Mouse (Mus musculus): ENCODE data around the gene Plk3.

Gene Plk3

DNA sequence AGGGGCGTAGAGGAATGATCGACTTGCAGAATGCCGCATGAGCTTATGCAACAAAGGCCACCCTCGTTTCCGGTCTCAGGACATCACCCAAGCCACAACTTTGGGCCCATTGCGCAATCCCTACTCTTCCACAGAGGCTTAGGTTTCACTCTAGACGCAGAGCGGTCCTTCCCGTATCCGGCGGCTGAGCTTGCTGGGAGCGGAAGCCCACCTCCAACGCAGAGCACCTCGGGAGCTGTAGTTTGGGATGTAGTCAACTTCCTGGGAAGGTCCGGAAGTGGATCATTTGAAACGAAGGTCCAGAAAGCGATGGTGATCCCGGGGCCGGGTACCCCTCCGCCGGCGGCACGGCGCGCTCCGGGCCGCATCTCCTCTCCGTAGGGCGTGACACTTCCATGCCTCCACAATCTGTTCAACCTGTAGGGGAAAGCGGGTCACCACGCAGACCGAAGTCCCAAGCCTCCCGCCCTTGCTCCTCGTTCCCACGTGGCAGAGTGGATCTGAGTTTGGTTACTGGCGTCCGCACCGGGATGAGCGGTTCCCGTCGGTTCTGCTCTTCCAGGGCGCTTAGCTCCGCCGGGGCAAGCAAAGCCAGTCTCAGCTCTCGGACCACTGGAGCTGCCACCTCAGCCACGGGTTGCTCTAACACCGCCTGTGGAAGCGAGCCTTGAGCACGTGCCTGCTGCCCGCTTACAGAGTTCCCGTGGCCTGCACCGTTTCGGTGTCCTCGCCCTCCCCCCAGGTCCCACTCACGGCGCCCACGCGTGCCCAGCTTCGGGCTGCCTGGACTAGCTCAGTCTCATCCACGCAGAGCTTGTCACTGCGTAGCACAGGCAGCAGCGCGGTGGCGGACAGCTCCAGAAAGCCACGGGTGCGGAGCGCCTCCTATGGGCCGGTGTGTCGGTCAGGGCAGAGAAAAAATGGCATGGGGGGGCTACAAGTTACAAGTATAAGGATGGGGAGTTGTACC, 13.0 kb downstream of the Plk3 start:
- peak; percentile 96 for DNase-seq (ENCODE audit: low read depth, low spot score)

DNA sequence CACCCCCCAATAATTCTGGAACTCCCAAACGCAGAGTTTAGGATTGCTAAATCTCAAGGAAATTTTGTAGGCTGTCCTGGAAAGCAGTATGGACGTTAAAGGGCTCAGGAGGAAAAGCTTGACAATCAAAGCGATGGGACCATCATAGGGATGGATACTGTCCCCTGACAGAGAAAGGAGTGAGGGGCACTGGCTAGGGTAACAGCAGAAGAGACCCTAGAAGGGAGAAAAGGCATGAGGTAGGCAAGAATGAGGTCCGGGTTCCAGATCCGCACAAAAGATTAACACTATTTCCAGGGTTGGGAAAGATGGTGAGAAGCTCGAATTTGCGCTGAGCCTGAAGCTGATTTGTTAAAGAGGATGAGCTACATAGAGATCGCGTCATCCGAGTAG, 13.7 kb downstream of the Plk3 start:
- no peak for DNase-seq (ENCODE audit: low read depth, low spot score)

DNA sequence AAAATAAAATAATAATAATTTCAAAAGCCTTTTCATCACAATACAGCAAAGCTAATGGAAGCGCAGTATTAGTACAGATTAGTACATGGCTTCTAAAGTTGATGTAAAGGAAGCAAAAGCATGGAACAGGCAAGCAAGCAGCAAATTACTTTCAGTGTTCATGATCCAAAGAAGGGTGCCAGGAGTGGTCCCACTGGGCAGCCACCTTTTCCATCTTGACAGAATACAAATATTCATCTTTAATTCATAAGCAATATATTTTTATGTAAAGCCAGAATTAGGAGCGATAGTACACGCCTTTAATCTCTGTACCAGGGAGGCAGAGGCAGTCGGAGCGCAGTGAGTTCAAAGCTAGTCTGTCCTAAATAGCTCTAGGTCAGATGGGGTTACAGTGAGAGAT, 14.1 kb downstream of the Plk3 start:
- DNase-seq (ENCODE audit: low read depth, low spot score): no peak

DNA sequence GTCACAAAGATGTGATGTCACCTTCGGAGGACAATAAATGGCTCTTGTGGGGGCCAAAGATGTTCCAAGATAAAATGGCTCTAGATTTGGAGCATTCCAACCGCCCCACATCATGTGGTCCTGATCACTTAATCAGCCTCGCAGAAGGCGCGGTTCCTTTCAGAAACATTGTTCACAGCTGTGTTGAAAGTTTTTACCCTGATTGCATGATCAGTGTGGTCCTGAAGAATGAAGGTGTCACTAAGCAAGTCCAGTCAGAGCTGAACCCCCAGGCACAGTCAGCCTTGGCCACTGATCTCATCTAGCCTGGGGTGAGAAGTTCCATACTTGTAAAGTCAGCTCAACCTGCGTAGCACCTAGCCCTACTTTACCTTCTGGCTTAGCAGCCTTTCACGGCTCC, 15.8 kb downstream of the Plk3 start:
- DNase-seq (ENCODE audit: low read depth, low spot score): no peak

DNA sequence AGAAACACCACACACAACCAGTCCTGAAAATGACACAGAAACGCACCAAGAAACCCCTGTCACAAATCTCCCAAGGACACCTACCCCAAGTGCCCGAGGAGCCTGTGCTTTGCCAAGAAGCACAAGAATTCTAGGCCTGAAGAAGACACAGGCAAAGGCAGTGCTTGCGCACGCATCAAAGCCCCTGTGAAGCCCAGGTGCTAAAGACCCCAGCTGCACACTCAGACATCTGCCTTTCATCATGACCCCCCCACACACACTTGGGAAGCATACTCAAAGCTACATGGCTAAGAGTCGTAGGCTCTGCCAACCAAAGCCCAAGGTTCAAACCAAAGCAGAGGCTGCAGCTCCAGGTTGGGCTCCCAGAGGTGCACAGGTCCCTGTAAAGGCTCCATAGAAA, 18.2 kb downstream of the Plk3 start:
- DNase-seq (ENCODE audit: low read depth, low spot score): no peak

DNA sequence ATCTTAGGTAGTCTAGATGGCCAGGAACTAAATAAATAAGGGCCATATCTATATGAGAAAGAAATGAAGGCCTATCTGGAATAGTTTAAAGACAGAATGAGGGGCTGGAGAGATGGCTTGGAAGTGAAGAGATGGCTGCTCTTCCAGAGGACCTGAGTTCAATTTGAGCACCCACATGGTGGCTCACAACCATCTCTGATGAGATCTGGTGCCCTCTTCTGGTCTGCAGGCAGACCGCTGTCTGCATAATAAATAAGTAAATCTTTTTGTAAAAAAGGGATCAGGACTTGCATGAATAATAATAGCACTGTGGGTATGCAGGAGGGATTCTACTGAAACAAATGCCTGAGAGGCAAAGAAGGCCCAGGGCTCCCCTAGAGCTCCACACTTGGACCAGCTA, 20.5 kb downstream of the Plk3 start:
- DNase-seq (ENCODE audit: low read depth, low spot score): no peak

DNA sequence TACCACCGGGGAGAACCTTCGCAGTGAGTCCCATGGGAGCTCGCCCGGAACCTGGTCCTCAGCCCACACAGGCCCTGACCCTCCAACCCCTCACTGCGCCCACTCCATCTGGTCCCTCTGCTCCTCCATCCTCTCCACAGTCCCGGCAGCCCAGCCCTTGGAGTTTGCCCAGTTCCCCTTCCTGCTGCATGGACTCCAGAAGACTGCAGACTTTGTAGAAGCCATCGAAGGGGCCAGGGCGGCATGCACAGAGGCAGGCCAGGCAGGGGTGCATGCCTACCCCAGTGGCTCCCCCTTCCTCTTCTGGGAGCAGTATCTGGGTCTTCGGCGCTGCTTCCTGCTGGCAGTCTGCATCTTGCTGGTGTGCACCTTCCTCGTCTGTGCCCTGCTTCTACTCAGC, 22.8 kb downstream of the Plk3 start:
- DNase-seq (ENCODE audit: low read depth, low spot score): no peak

DNA sequence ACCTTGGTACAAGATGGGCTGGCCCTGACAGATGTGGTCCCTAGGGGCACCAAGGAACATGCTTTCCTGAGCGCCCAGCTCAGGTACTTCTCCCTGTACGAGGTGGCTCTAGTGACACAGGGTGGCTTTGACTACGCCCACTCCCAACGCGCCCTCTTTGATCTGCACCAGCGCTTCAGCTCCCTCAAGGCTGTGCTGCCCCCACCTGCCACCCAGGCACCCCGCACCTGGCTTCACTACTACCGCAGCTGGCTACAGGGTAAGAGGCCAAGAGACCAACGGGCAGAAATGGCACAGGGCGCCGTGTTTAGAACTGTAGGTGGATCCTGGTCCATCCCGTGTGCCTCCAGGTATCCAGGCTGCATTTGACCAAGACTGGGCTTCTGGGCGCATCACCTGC, 23.5 kb downstream of the Plk3 start:
- no peak for DNase-seq (ENCODE audit: low read depth, low spot score)

DNA sequence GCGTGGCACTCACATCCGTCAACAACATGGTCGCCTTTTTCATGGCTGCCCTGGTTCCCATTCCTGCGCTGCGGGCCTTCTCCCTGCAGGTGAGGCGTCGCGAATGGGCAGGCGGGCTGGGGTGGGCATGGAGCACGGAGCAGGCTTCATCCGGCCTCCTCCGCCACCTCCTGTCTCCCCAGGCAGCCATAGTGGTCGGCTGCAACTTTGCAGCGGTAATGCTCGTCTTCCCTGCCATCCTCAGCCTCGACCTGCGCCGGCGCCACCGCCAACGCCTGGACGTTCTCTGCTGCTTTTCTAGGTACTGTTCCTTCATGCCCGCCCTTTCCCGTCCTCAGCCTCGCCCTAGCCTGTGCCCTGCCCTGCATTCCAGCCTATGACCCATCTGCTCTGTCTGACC, 24.4 kb downstream of the Plk3 start:
- DNase-seq (ENCODE audit: low read depth, low spot score): no peak

DNA sequence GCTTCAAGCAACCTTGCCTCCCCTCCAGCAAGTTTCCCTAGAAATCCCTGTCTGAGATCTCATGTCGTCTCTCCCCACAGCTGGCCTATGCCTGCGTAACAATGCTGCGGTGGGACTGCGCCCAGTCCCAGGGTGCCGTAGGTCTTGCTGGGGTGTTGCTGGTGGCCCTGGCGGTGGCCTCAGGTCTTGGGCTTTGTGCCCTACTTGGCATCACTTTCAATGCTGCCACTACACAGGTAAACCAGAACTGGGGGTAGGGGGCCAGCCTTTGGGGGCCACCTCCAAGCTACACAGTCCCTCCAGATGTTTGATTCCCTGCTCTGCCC, 25.3 kb downstream of the Plk3 start:
- no peak for DNase-seq (ENCODE audit: low read depth, low spot score)

DNA sequence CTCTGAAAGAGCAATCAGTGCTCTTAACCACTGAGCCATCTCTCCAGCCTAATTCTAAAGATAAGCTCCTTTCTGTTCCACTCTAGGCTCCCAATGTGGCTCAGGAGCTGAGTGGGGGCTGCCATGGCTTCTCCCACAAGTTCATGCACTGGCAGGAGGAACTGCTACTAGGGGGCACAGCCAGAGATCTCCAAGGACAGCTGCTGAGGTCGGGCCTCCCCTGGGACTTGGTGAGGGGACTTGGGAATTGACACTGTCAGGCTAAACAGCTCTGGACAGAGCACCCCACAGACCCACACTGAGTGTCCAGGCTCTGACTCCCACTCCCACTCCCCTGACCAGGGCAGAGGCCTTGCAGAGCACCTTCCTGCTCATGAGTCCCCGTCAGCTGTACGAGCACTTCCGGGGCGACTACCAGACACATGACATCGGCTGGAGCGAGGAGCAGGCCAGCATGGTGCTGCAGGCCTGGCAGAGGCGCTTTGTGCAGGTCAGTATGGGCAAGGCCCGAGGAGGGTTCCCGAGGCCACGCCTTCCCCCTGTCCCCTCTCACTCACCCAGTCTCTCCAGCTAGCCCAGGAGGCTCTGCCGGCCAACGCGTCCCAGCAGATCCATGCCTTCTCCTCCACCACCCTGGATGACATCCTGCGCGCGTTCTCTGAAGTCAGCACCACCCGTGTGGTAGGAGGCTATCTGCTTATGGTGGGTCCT, 25.8 kb downstream of the Plk3 start:
- no peak for DNase-seq (ENCODE audit: low read depth, low spot score)

DNA sequence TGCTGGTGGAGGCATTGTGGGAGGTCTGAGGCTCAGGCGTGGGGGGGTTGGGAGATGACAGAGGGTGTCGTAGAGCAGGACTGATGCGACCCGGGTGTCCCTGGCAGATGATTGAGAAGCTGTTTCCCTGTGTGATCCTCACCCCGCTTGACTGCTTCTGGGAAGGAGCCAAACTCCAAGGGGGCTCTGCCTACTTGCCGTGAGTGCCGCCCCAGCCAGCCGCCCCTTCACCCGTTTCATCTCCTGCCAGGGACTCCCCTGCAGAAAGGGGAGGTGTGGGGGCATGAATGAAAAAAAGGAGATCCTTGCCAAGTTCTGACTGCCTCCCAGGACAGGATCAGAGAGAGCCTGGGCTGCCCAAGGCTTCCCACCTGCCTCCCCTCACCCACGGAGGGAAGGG, 28.6 kb downstream of the Plk3 start:
- no peak for DNase-seq (ENCODE audit: low read depth, low spot score)

DNA sequence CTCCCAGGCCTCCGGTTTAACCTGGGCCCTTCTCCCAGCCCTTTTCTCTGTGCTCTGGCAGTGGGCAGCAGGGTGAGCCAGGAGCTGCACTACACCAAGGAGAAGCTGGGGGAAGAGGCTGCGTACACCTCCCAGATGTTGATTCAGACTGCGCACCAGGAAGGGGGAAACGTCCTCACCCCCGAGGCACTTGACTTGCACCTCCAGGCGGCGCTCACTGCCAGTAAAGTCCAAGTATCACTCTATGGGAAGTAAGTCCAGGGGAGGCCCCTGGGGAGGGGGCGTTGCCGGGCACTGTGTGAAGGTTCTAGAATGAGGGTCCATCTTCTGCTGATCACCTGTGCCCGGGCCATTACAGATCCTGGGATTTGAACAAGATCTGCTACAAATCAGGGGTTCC, 29.1 kb downstream of the Plk3 start:
- no peak for DNase-seq (ENCODE audit: low read depth, low spot score)

DNA sequence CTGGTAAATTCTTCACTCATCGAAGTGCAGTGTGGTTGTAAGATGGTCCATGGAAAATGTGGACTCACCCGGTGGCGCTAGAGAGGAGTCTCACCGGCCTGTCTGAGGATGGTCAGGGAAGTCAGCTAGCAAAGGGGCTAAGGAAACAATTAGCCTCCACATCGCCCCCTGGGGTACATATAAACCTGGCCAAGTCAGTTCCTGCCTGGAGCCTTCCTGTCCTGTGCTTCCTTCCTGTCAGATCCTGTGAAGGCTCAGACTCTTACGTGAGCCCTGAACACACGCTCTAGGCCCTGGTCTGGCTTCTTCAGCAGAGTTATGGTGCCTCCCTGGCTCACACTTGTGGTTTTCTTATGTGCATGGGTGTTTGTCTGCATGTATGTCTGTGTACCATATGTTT, 32.5 kb downstream of the Plk3 start:
- peak; percentile 51 for DNase-seq (ENCODE audit: low read depth, low spot score)

DNA sequence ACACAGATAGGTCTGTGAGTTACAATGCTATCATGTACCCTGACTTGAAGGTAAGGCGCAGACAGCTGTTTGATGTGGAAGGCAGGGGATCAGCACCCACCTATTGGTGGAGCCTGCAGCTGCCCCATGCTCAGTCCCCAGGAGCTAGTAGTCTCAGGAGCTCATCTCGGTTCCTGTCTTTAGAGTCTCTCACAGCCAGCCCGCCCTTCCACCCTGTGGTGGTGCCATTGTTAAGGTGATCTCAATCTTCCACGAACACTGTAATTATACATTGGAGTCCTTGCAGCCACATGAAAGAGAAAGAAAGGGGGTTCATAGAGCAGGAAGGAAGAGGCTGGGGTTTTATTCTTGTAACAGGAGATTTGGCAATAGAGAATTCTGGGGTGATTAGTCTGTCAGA, 33.7 kb downstream of the Plk3 start:
- DNase-seq (ENCODE audit: low read depth, low spot score): no peak

DNA sequence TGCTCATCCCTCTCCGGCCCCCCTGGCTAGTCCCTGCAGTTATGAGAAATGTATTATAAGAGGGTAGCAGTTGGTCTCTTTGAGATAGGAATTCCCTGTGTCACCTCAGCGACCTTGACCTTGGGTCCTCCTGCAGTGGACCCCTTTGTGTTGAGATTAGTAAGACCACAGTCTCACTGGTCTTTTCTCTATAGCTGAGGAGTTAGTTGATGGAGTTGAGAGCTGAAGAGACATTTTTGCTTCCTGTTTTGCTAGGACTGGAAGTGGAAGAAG, 35.1 kb downstream of the Plk3 start:
- no peak for DNase-seq (ENCODE audit: low read depth, low spot score)

DNA sequence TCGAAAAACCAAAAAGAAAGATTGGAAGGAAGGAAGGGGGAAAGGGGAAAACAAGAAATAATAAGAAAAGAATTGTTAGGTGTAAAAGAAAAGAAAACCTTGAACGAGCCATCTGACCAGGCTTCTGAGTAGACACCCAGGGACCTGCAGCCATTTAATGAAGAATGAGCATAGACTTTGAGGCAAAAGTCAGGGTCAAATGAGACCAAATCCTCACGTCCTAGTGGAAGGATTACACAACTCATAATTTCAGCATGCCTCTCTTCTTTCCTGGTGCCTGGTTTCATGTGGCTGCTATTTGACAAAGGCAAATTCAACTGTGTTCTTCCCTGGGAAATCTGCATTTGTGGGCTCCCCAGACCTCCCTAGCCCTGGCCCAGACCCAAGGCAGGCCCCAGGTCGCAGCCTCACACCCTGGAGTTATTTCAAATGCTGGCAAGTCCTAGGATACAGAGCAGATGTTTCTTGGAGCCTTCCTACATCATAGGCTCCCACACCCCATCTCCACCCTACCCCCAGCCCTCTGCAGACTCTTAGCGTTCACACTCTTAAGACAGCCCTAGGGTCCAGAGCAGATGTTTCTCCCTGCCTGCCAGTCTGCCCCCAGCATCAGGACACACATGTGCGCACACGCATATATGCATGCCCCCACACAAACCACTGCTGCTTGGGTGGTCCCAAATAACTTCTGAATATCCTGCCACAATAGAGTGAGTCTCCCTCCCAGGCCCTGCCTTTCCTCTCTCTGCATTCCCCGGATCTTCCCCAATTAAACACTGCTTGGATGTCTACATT, 35.6 kb downstream of the Plk3 start:
- DNase-seq (ENCODE audit: low read depth, low spot score): peak; percentile 15

DNA sequence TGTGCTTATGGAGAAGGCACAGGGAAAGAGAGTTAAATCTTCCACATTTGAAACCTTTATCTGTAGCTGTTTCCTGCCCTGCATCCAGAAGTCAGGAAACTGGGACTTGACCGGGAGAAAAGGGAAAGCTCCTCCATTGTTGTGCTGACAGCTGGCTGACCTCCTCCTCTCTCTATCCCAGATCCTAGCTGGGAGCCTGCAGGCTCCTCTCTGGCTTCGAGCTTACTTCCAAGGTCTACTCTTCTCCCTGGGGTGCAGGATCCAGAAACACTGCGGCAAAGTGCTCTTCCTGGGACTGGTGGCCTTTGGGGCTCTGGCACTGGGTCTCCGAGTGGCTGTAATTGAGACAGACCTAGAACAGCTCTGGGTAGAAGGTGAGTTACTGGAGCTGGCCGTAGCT, 37.1 kb downstream of the Plk3 start:
- no peak for DNase-seq (ENCODE audit: low read depth, low spot score)

DNA sequence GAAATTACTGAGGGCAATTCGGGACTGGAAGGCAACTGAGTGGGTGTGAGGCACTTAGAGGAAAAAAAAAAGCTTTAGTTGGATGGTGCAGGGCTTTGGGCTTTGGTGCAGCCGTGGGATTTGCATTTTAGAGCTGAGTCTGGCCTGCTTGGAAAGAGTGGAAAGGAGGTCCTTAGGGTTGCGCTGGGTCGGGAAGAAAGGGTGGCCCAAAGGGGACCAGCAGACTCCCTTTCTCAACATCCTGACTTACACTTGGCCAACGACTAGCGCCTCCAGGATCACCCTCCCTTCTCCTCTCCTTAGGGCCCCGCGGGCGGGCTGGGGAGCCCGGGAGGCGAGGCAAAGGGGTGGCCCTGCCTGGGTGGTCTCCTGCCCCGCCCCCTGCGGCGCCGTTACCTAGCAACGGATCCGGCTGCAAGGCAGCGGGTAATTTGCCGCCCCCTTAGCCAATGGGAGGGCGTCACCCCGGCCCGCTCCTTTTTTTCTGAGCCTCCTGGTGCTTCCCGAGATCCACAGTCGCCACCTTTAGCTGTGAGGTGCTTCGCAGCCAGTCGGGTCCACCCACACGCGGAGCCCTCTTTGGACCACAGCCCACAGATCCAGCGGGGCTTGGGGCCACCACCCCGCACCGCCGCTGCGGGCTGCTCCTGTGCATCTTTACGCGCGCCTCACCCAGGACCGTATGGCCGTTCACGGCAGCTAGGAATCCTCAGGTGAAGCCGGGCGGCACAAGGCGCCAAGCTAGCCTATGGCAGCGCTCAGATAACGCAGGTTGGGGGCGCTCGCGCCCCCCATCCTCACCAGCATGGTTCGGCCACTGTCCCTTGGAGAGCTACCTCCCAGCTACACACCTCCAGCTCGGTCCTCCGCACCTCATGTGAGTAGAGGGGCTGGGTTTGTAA, 38.0 kb downstream of the Plk3 start, which contains the start of gene Ptch2:
Ptch2 (plus strand) TSS at position 525 of the 902 bp plus-strand sequence.
- peak; percentile 90 for DNase-seq (ENCODE audit: low read depth, low spot score)

DNA sequence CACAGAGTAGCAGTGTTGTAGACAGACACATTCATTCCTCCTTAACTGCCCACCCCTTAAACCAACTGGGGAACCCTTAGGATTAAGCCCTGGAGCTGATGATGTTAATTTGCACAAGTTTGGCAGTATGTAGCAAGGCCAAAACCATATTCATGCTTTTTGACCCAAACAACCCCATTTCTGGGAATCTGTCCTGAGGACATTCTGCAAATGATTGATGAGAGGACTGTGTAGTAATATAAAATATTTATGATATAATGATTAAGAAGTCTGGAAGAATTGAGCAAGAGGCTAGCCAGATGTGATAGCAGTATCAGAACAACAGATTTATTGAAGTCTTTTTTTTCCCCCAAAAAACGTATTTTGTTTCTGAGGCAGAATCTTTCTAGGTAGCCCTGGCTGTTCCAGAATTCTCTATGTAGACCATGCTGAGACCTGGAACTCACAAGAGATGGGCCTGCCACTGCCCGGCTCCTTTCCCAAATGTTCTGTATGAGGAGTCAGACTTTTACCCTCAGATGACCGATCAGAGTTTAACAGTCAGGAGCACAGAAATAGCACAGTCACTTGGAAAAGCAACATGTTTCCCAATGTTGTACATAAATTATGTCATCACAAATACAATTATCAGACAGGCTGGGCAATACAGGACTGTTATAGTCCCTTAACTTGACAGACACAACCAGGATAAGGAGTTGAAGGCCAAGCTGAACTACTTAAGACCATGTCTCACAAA, 39.0 kb downstream of the Plk3 start:
- DNase-seq (ENCODE audit: low read depth, low spot score): no peak

DNA sequence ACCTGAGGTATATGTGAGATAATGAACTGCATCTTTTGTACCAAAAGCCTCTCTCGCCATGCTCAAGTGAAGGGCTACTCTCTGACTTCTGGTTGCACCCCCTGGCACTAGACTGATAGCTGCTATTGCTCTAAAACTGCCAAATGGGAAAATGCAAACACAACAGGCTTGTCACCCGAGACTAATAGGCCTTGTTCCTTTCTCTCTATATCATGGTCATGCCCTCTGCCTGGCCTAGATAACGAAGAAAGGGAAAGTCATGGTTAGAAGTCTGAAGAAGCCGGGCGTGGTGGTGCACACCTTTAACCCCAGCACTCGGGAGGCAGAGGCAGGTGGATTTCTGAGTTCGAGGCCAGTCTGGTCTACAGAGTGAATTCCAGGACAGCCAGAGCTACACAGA, 43.2 kb downstream of the Plk3 start:
- no peak for DNase-seq (ENCODE audit: low read depth, low spot score)
